Mouse (Mus musculus): ENCODE measurements around the gene Harbi1.

Harbi1 gene

GRCm38 (mm10) chr2:91710272-91711234, at the start of gene Harbi1, which contains the start of gene Atg13:
Gene Harbi1, plus strand, starts transcription at chr2:91710852.
Gene Atg13, minus strand, starts transcription at chr2:91710576.
- peak; percentile 91 to 93 for DNase-seq (ENCODE audit: low spot score in 2 of 2)

DNA sequence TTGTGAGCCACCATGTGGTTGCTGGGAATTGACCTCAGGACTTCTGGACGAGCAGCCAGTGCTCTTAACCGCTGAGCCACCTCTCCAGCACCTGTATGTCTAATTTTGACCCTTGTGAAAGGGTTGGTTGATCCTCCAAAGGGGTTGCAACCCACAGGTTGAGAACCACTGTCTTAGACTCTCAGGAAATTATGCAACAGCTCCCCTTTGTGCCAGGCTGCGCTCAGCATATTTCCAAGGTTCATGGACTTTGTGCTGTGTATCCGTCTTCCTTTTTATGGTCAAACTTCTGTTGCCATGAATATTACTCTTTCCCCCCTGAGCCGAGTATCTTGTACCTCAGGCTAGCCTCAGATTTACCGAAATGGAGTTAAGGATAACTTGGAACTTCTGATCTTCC, 49.7 kb upstream of the Harbi1 start:
- DNase-seq (ENCODE audit: low spot score in 2 of 2): no peak

GRCm38 (mm10) chr2:91664780-91665179, 45.9 kb upstream of the Harbi1 start:
- DNase-seq (ENCODE audit: low spot score in 2 of 2): no peak

DNA sequence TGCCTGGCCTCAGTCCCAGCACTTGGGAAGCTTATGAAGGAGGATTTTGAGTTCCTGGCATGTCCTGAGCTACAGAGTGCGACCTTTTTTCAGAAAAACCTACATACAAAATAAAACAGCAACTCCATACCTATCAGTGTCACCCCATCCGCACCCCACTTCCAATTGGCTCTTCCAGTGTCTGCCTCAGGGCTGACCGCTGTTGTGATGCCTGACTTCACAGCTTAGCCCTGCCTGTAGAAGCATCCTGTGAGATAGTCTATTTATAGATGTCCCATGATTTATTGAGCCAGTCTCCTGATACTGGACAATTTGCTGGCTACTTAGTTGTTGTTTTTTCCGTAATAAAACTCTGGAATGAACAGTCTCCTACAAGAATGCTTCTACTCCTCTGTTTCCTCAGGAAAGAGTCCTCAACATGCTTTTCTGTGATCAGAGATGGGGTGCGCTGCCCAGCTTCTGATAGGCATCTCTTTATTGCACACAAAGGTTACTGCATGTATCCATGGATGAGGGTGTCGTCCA, 44.2 kb upstream of the Harbi1 start:
- DNase-seq (ENCODE audit: low spot score in 2 of 2): no peak

- DNase-seq (ENCODE audit: low spot score in 2 of 2): no peak
Measured at GRCm38 (mm10) chr2:91667747-91668146, 42.9 kb upstream of the Harbi1 start.

GRCm38 (mm10) chr2:91669326-91669725, 41.3 kb upstream of the Harbi1 start:
- DNase-seq (ENCODE audit: low spot score in 2 of 2): no peak

DNA sequence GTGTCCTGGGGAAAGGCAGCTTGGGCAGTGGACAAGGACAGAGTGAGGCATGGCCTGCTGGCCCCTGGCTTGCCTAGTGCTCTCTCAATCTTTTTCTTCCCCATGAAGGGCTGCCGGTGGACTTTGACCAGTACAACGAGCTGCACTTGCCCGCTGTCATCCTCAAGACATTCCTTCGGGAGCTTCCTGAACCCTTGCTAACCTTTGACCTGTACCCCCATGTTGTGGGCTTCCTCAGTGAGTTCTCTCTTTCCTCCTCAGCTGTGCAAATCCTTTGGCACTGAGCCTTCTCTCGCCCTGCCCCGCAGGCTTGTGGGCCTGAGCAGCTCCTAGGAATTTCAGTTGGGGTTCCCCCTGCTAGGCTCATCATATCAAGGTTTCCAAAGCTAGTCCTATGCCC, 40.6 kb upstream of the Harbi1 start:
- no peak for DNase-seq (ENCODE audit: low spot score in 2 of 2)

DNA sequence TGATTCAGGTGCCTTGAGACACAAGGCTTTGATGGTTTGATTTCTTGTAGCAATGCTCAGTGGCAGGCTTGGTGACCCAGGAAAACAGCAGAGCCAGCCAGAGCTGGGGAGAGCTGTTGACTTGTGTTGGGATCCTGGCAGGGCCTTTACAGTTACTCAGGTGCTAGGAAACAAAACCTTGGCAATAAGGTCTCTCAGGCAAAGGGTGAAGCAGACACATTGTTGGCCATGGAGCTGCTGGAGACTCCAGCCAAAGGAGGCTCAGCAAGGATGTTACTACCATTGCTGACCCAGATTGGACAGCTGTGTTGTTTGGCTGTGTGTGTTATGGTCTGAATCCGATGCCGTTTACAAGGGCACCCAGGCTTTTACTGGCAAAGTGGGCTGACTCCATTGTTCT, 37.1 kb upstream of the Harbi1 start:
- DNase-seq (ENCODE audit: low spot score in 2 of 2): no peak

- peak; percentile 36 to 58 for DNase-seq (ENCODE audit: low spot score in 2 of 2)
Measured at GRCm38 (mm10) chr2:91674895-91675294, 35.8 kb upstream of the Harbi1 start.

DNA sequence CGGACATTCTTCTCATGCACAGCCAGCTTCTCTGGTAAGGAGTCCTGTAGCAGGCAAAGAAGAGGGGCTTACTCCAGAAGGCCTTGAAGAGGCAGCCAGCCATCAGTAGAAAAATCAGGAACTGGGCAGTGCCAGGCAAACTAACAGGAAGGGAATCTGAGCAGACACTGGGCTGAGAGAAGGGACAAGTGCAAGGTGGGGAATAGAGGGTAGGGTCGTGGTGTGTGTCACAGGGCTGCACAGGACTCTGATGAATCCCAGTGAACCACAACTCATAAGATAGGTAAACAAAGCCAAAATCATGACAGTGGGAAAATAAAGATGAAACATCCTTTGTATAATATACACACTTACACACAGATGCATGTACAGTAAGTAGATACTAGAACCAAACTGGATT, 34.2 kb upstream of the Harbi1 start:
- no peak for DNase-seq (ENCODE audit: low spot score in 2 of 2)

GRCm38 (mm10) chr2:91676961-91677360, 33.7 kb upstream of the Harbi1 start:
- DNase-seq (ENCODE audit: low spot score in 2 of 2): no peak

GRCm38 (mm10) chr2:91682850-91683249, 27.8 kb upstream of the Harbi1 start:
- peak; percentile 49 to 71 for DNase-seq (ENCODE audit: low spot score in 2 of 2)

DNA sequence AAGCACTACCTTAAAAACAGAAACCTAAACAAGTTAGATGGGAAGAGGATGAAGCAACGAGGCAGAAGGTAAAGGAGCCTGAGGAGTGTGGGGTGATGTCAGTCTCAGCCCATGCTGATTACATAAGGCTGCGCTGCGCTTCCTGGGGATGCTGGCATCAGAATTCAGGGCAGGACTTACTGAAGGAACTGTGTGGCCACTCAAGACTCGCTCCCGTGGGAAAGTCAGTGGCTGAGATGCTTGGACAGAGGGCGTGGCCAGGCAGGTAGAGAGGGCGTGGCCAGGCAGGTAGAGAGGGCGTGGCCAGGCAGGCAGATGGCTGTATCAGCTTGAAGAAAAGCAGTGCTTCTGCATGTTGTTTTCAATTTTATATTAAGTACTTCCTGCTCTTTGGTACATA, 26.7 kb upstream of the Harbi1 start:
- DNase-seq (ENCODE audit: low spot score in 2 of 2): no peak

- DNase-seq (ENCODE audit: low spot score in 2 of 2): peak in 1 of 2 experiments; percentile 44
Measured at GRCm38 (mm10) chr2:91689452-91689851, 21.2 kb upstream of the Harbi1 start.

DNA sequence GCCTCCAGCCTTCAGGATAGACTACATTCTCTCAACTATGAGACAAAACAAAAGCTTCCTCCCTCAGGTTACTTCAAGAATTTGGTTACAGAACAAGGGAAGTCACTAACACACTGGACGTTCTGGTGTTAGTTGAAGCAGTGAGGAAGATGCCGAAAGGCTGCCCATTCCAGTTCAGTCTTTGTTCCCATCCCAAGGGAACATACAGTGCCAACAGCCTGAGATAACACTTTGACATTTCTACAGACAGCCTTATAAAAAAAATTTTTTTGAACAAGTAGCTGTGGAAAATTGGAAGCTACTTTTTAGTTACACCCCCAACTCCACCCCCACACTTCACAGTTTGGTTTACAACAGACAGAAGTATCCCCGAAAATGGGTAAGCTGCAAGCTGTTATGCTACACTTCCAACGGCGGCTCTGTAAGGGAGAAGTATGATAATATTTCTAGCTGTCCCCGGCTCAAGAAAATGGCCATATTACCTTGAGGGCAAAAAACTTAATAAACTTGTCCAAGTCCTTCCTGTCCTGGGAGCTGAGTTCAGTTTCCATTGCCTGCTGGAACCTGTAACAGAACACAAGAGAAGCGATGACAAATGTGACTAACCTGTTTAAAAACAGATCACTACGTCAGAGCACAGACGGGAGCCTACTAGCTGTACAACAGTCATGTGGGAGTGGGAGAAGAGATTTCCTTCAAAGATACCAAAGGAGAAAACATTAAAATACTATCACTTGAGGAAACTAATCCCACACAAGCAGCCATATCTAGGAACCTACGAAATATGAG, 15.0 kb upstream of the Harbi1 start:
- DNase-seq (ENCODE audit: low spot score in 2 of 2): peak; percentile 34 to 55

DNA sequence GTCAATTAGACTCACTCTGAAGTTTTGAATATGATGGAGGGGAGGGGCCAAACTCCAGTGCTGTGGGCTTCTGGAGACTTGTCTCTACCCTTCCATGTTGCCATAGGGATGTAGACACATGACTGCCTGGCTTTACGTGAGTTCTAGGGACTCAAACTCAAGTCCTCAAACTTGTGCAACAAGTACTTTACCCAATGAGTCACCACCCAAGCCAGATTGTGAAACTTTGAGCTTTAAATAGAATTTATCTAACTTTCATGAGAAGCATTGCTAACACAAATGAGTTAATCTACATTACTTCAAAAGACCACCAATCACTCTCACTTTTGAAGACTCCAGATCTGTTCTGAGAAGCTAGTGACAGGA, 14.4 kb upstream of the Harbi1 start:
- DNase-seq (ENCODE audit: low spot score in 2 of 2): no peak

DNA sequence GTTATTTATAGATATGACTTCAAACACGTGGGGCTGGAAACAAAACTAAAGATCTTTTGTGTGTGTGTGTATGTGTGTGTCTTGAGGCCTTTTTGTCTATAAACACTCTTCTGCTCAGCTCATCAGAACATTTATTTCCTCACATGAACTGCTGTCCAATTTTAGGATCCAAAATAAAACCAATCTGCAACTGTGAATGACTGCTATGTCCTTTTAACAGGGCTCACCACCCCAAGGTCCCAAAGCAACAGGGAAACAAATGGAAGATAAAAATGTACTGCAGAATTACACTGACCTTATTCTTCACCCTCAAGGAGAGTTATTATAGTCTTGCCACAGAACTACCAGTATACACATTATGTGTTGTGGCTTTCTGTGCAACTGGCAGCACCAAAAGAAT, 11.4 kb upstream of the Harbi1 start:
- no peak for DNase-seq (ENCODE audit: low spot score in 2 of 2)

DNA sequence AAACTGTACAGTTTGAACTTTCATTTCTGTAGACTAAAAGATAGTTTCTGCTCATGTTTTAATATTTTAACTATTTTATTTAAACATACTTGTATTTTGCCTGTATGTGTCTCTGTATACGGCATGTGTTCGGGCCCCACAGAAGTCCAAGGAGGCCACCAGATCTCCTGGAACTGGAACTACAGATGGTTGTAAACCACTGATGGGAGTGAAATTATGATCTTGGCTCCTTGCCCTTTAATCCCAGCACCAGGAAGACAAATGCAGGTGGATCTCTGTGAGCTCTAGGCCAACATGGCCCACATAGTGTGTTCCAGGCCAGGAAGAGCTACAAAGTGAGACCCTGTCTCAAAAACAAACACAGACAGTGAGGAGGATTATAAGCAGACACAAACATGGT, 9.3 kb upstream of the Harbi1 start:
- DNase-seq (ENCODE audit: low spot score in 2 of 2): no peak

- no peak for DNase-seq (ENCODE audit: low spot score in 2 of 2)
Measured at GRCm38 (mm10) chr2:91705736-91706135, 4.9 kb upstream of the Harbi1 start.

GRCm38 (mm10) chr2:91706456-91706855, 4.2 kb upstream of the Harbi1 start:
- DNase-seq (ENCODE audit: low spot score in 2 of 2): no peak

DNA sequence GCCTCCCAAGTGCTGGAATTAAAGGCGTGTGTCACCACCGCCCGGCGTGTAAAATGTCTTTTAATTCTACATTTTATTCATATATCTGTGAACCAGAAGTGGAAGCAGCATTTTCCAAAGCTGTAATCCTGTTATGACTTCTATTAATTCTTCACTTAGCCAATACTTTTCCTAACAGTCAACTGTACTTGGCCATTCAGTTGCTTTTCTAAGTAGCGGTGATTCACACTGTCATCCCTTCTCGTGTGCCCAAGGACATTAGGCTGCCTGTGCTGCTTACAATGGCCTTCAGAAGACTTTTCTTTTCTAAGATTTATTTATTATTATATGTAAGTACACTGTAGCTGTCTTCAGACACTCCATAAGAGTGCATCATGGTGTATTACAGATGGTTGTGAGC, 2.3 kb upstream of the Harbi1 start:
- DNase-seq (ENCODE audit: low spot score in 2 of 2): no peak

DNA sequence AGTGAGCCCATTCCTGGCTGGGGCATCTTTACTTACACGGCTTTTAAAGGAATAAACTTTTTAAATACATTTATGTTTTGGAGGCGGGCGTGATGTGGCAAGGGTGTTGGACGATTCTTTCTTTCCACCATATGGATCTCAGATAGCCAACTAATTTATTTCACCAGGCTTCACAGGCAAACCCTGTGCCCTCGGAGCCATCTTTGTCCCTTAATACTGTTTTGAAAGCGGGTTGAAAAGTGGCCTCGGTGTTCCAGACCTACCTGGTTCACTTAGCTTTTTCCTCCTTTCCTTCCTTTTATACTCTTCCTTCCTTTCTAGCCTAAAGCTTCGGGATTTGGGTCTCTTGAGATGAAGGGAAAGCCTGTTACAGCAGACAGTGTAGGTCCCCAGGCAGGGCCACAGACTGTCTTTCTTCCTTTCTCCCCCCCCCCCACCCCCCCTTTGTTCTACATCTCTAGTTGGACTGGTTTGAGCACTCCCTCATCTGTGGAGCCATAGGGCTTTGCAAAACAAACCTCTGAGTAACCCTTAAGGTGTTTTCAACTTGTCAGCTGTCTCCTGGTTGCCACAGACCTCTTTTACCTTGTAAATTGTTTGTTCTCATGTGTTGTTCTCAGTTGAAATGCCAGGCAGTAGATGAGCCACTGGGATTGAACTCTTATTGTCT, 739 bp downstream of the Harbi1 start:
- no peak for DNase-seq (ENCODE audit: low spot score in 2 of 2)
